ENCODE assay signal across 22 mouse cellular contexts in genomic region chr11:26421472-26421871, GRCm38 (mm10). TPM values are rescaled to one million over a fixed set of nuclear protein-coding genes. Genes with fewer than 3 reads are reported as not detected.
DNase-seq lines count a peak whose midpoint lies in the region; ATAC-seq and TF ChIP-seq lines count a peak whose summit lies in the region.
"Had no signal": no experiment of that assay in that cellular context is flagged by ENCODE, and none has a peak within 500 bp of the region (broad histone marks: within the 10 kb centered on the region; RNA-seq: fewer than 3 reads in every experiment).

No protein-coding gene starts in this region.

- 41% methylated on average over 2 of the region's 2 CpGs for WGBS in kidney, embryonic 14.5 days
- WGBS in kidney, embryonic 15.5 days: 49% methylated on average over 2 of the region's 2 CpGs
- WGBS in kidney, adult 2 months: 83% methylated on average over 2 of the region's 2 CpGs
- 57% methylated on average over 2 of the region's 2 CpGs for WGBS in kidney, embryonic 16.5 days
- 62% methylated on average over 2 of the region's 2 CpGs for WGBS in kidney, postnatal 0 days

- H3K27ac ChIP-seq in kidney, embryonic 14.5 days (ENCODE audit: low read depth, low read length): no peak overlapping the region
- H3K27ac ChIP-seq in kidney, embryonic 15.5 days: no peak overlapping the region
- no peak overlapping the region for H3K27ac ChIP-seq in kidney, adult 2 months (ENCODE audit: insufficient read depth, low read depth, low read length)
- H3K27ac ChIP-seq in kidney, embryonic 16.5 days (ENCODE audit: low read length): no peak overlapping the region
- no peak overlapping the region for H3K27ac ChIP-seq in kidney, postnatal 0 days

- no peak for DNase-seq in kidney, postnatal 10 days
- no peak for DNase-seq in kidney, adult 2 months
- no peak for DNase-seq in kidney, adult 11 months
- DNase-seq in kidney, postnatal 0 days (ENCODE audit: low spot score): peak; percentile 43
- DNase-seq in kidney, postnatal 4 days: no peak
- DNase-seq: adrenal gland, adult 2 months; adrenal gland, adult 8-10 months; adrenal gland, postnatal 10 days; adrenal gland, postnatal 14 days; adrenal gland, postnatal 25 days; adrenal gland, postnatal 36 days; B cell, adult 2 months; cerebellum, adult 11 months; cerebellum, adult 11-12 months had no signal

- no peaks in the 10 kb centered on the region for H3K36me3 ChIP-seq in kidney, embryonic 14.5 days (ENCODE audit: control insufficient read depth, insufficient read depth, low read length)
- 0 out of 2 replicates have a peak, but pooled peaks cover 5% of the 10 kb centered on the region for H3K36me3 ChIP-seq in kidney, embryonic 15.5 days
- H3K36me3 ChIP-seq in kidney, adult 2 months (ENCODE audit: control insufficient read depth, insufficient read depth, low read length): no peaks in the 10 kb centered on the region
- H3K36me3 ChIP-seq in kidney, embryonic 16.5 days (ENCODE audit: insufficient read depth, low read length): no peaks in the 10 kb centered on the region
- H3K36me3 ChIP-seq in kidney, postnatal 0 days (ENCODE audit: insufficient read depth, low read length): no peaks in the 10 kb centered on the region

- peak; percentile 62; the same call in 1 of the 2 replicates for ATAC-seq in kidney, embryonic 14.5 days (ENCODE audit: low FRiP score, low TSS enrichment)
- 0 out of 2 replicates have a peak, but pooled peaks have one; percentile 60 for ATAC-seq in kidney, embryonic 15.5 days (replicated peaks; ENCODE audit: low FRiP score)
- peak; percentile 39; the same call in 1 of the 2 replicates for ATAC-seq in kidney, embryonic 16.5 days (ENCODE audit: low FRiP score, low TSS enrichment)
- no peak for ATAC-seq in kidney, postnatal 0 days (replicated peaks; ENCODE audit: low FRiP score, low read depth)
- ATAC-seq: activated CD4-positive, CD25-positive, alpha-beta regulatory T cell, adult 4 months; CD4-positive, CD25-positive, alpha-beta regulatory T cell, adult 4 months; Patski had no signal

- no peak overlapping the region for H3K4me3 ChIP-seq in kidney, embryonic 14.5 days (ENCODE audit: low read length)
- no peak overlapping the region for H3K4me3 ChIP-seq in kidney, embryonic 15.5 days (replicated peaks)
- H3K4me3 ChIP-seq in kidney, adult 2 months (ENCODE audit: insufficient read depth, low read depth, low read length): no peak overlapping the region
- H3K4me3 ChIP-seq in kidney, embryonic 16.5 days (ENCODE audit: low read length): no peak overlapping the region
- H3K4me3 ChIP-seq in kidney, postnatal 0 days (replicated peaks; ENCODE audit: low read depth, low read length): no peak overlapping the region

- H3K9ac ChIP-seq in kidney, embryonic 14.5 days (ENCODE audit: low read depth, low read length): no peak overlapping the region
- H3K9ac ChIP-seq in kidney, embryonic 15.5 days: no peak overlapping the region
- H3K9ac ChIP-seq in kidney, embryonic 16.5 days (replicated peaks; ENCODE audit: low read length): no peak overlapping the region
- H3K9ac ChIP-seq in kidney, postnatal 0 days (ENCODE audit: low read depth, low read length): no peak overlapping the region

- H3K4me2 ChIP-seq in kidney, embryonic 14.5 days (replicated peaks; ENCODE audit: low read depth, low read length): no peak overlapping the region
- no peak overlapping the region for H3K4me2 ChIP-seq in kidney, embryonic 15.5 days
- no peak overlapping the region for H3K4me2 ChIP-seq in kidney, embryonic 16.5 days (replicated peaks; ENCODE audit: low read depth, low read length)
- no peak overlapping the region for H3K4me2 ChIP-seq in kidney, postnatal 0 days (ENCODE audit: low read length)

- no peak for TF ChIP-seq POLR2A in kidney, adult 2 months (IDR thresholded peaks at IDR 0.05; ENCODE audit: low read depth, low read length)

- no peak for TF ChIP-seq CTCF in kidney, adult 2 months (conservative IDR thresholded peaks at IDR 0.05; ENCODE audit: insufficient read depth, insufficient read length, low read depth, low read length)
- TF ChIP-seq CTCF in kidney, postnatal 0 days (IDR thresholded peaks at IDR 0.05; ENCODE audit: low read depth): no peak

- H3K4me1 ChIP-seq in kidney, embryonic 14.5 days (ENCODE audit: control insufficient read depth, insufficient read depth, low read length): no peaks in the 10 kb centered on the region
- no peaks in the 10 kb centered on the region for H3K4me1 ChIP-seq in kidney, embryonic 15.5 days
- H3K4me1 ChIP-seq in kidney, adult 2 months (ENCODE audit: control insufficient read depth, insufficient read depth, low read length): no peaks in the 10 kb centered on the region
- no peaks in the 10 kb centered on the region for H3K4me1 ChIP-seq in kidney, embryonic 16.5 days (ENCODE audit: insufficient read depth, low read length)
- no peaks in the 10 kb centered on the region for H3K4me1 ChIP-seq in kidney, postnatal 0 days (replicated peaks; ENCODE audit: insufficient read depth, low read length)

- H3K9me3 ChIP-seq in kidney, embryonic 14.5 days (ENCODE audit: control insufficient read depth, low read length): no peaks in the 10 kb centered on the region
- H3K9me3 ChIP-seq in kidney, embryonic 15.5 days (replicated peaks): no peaks in the 10 kb centered on the region
- 0 out of 2 replicates have a peak, but pooled peaks cover 2% of the 10 kb centered on the region for H3K9me3 ChIP-seq in kidney, embryonic 16.5 days (ENCODE audit: low read length)
- H3K9me3 ChIP-seq in kidney, postnatal 0 days (replicated peaks; ENCODE audit: low read length): no peaks in the 10 kb centered on the region
- H3K9me3 ChIP-seq: G1E had no signal

- no peaks in the 10 kb centered on the region for H3K27me3 ChIP-seq in kidney, embryonic 14.5 days (ENCODE audit: control insufficient read depth, insufficient read depth, low read length)
- H3K27me3 ChIP-seq in kidney, embryonic 15.5 days: no peaks in the 10 kb centered on the region
- no peaks in the 10 kb centered on the region for H3K27me3 ChIP-seq in kidney, adult 2 months (replicated peaks; ENCODE audit: control insufficient read depth, insufficient read depth, low read length)
- no peaks in the 10 kb centered on the region for H3K27me3 ChIP-seq in kidney, embryonic 16.5 days (ENCODE audit: insufficient read depth, low read length)
- no peaks in the 10 kb centered on the region for H3K27me3 ChIP-seq in kidney, postnatal 0 days (ENCODE audit: insufficient read depth, low read length)
- H3K27me3 ChIP-seq: CH12.LX, Patski had no signal

RNA-seq across cellular contexts. Expression of gene Fancl, which starts 35.5 kb away (rescaled TPM):
- 30.7 and 33.6 TPM in 2 replicates for polyA plus RNA-seq in kidney, embryonic 14.5 days (2014; fragmentation: Nextera tagmentation; extraction: Ambion mirVana)
- 26.9 and 30.3 TPM in 2 replicates for polyA plus RNA-seq in kidney, embryonic 15.5 days (2015; fragmentation: Nextera tagmentation; extraction: Ambion mirVana)
- polyA plus RNA-seq in kidney, adult 2 months (2012; rRNA removed): 2.6 and 2.9 TPM in 2 replicates
- polyA plus RNA-seq in kidney, embryonic 16.5 days (2015; fragmentation: Nextera tagmentation; extraction: Ambion mirVana): 25.1 and 29.9 TPM in 2 replicates
- 27.3 and 27.6 TPM in 2 replicates for polyA plus RNA-seq in kidney, postnatal 0 days (2015; fragmentation: Nextera tagmentation; extraction: Ambion mirVana)
